Mouse (Mus musculus): ENCODE measurements around the gene Agtrap. TPM values are rescaled to one million over a fixed set of nuclear protein-coding genes. Genes with fewer than 3 reads are reported as not detected.

Gene Agtrap
- polyA plus RNA-seq, 1 experiment = 15.4 TPM

DNA sequence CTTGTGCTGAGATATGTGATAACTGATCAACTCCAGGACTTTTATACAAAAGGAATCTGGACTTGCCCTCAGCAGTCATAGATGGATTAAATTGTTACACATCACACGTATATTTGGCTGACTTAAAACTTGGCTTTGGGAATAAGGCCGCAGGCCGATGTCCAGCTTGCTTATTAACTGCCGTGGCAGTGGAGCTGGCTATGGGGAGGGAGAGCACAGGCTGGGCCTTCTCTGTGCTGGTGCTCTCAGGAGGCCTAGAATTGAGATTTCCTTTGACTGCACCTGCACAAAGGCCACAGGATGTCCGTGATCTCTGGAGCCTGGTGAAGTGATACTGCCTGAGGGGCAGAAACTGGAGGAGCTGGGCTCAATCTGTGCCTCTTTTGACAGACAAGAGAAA, 57.3 kb downstream of the Agtrap start:
- no peak for DNase-seq (ENCODE audit: low read depth, low spot score)
- WGBS = 80% methylated on average over 5 of the region's 5 CpGs

DNA sequence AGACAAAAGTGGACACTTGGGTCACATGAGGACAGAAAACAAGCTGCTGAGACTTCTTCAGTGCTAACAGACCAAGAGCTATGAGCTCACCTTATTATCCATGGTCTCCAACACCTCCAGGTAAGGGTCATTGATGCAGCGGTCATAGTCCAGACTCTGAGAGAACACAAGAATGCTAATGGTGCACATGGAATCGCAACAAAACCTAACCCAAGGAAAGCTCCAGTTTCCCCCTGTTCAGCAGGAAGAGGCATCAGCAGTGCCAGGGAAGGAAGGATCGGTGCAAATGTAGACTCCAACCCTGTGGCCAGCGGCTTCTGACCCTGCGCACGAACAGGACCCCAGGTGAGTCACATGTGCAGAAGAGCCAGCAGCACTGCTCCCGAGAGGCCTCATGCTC, 58.5 kb downstream of the Agtrap start:
- 95% methylated on average over 7 of the region's 7 CpGs for WGBS
- DNase-seq (ENCODE audit: low read depth, low spot score) = no peak

Other genes starting within 250 kb of the Agtrap start
- 0.84 and 0.89 TPM in 2 replicates for gene Zfp933, start 239.7 kb downstream of the Agtrap start, polyA plus RNA-seq (2012; rRNA removed)
- gene Miip, start 219.2 kb downstream of the Agtrap start, polyA plus RNA-seq (2012; rRNA removed) = 53.3 and 64.6 TPM in 2 replicates
- 1.4 and 2.1 TPM in 2 replicates for gene Fv1, start 219.1 kb downstream of the Agtrap start, polyA plus RNA-seq (2012; rRNA removed)
- gene Mfn2, start 183.3 kb downstream of the Agtrap start, polyA plus RNA-seq (2012; rRNA removed) = 51.7 and 75.1 TPM in 2 replicates
- gene Plod1, start 151.3 kb downstream of the Agtrap start, polyA plus RNA-seq (2012; rRNA removed) = 15.5 and 18.3 TPM in 2 replicates
- 83.1 and 111 TPM in 2 replicates for gene 2510039O18Rik, start 147.1 kb downstream of the Agtrap start, polyA plus RNA-seq (2012; rRNA removed)
- gene Nppb, start 102.2 kb downstream of the Agtrap start, polyA plus RNA-seq (2012; rRNA removed) = not detected in 2 replicates
- gene Nppa, start 87.3 kb downstream of the Agtrap start, polyA plus RNA-seq (2012; rRNA removed) = 0.22 TPM in 1 of 2 replicates, not detected in the other
- 2.4 and 3.2 TPM in 2 replicates for gene Clcn6, start 49.2 kb downstream of the Agtrap start, polyA plus RNA-seq (2012; rRNA removed)
- gene Mthfr, start 49.0 kb downstream of the Agtrap start, polyA plus RNA-seq (2012; rRNA removed) = 7.2 and 12.1 TPM in 2 replicates
- 21.5 and 21.8 TPM in 2 replicates for gene Mad2l2, start 42.4 kb upstream of the Agtrap start, polyA plus RNA-seq (2012; rRNA removed)
- 0.26 and 0.32 TPM in 2 replicates for gene Draxin, start 42.7 kb upstream of the Agtrap start, polyA plus RNA-seq (2012; rRNA removed)
- 45.2 and 50.5 TPM in 2 replicates for gene Fbxo6, start 64.1 kb upstream of the Agtrap start, polyA plus RNA-seq (2012; rRNA removed)
- gene Fbxo44, start 72.5 kb upstream of the Agtrap start, polyA plus RNA-seq (2012; rRNA removed) = 6.1 and 11.0 TPM in 2 replicates
- gene Fbxo2, start 72.6 kb upstream of the Agtrap start, polyA plus RNA-seq (2012; rRNA removed) = 0.88 and 0.95 TPM in 2 replicates
- gene Disp3, start 199.9 kb upstream of the Agtrap start, polyA plus RNA-seq (2012; rRNA removed) = 0.02 and 0.10 TPM in 2 replicates